Mouse (Mus musculus) heart, embryonic 12.5 days (tissue): Measurements from ENCODE around the gene Angel2. TPM values are rescaled to one million over a fixed set of nuclear protein-coding genes. Genes with fewer than 3 reads are reported as not detected.

Experiments
- ATAC-seq: fragments of 200-750 bp; cut with Nextera tagmentation; 2 replicates; pipeline ENCODE4 v1.8.0; 2017; ENCODE audit warnings: moderate TSS enrichment, moderate library complexity; ENCODE audit not compliant: insufficient number of reproducible peaks, low FRiP score
- H3K27ac ChIP-seq: fragments of 300-500 bp; sonication (generic); 2 replicates; pipeline ENCODE4 v1.5.1; 2016; ENCODE audit warnings: mild to moderate bottlenecking, moderate library complexity; ENCODE audit not compliant: poor library complexity, severe bottlenecking
- H3K27me3 ChIP-seq: fragments of 300-500 bp; sonication (generic); replicated peaks from 2 replicates; pipeline ENCODE4 v1.6.1; 2016; ENCODE audit warnings: mild to moderate bottlenecking, moderate library complexity
- H3K36me3 ChIP-seq: fragments of 300-500 bp; sonication (generic); 2 replicates; pipeline ENCODE4 v1.6.1; 2016; ENCODE audit warnings: mild to moderate bottlenecking, moderate library complexity
- H3K4me1 ChIP-seq: fragments of 300-500 bp; sonication (generic); replicated peaks from 2 replicates; pipeline ENCODE4 v1.6.1; 2016; ENCODE audit warnings: mild to moderate bottlenecking
- H3K4me2 ChIP-seq: fragments of 300-500 bp; sonication (generic); 2 replicates; pipeline ENCODE4 v1.6.1; 2016; ENCODE audit warnings: mild to moderate bottlenecking, moderate library complexity
- H3K4me3 ChIP-seq: fragments of 300-500 bp; sonication (generic); 2 replicates; pipeline ENCODE4 v1.5.1; 2016; ENCODE audit warnings: mild to moderate bottlenecking
- H3K9ac ChIP-seq: fragments of 300-500 bp; sonication (generic); 2 replicates; pipeline ENCODE4 v1.6.1; 2016; ENCODE audit warnings: mild to moderate bottlenecking, moderate library complexity
- H3K9me3 ChIP-seq: fragments of 300-500 bp; sonication (generic); replicated peaks from 2 replicates; pipeline ENCODE4 v1.6.1; 2016; ENCODE audit warnings: mild to moderate bottlenecking, moderate library complexity
- WGBS: fragments of 180-500 bp; shearing (Covaris S2); methylation state at CpG from one replicate; pipeline ENCODE4 v1.1.7; 2016; 5-methylcytosine and 5-hydroxymethylcytosine counted together
- polyA plus RNA-seq: library from polyadenylated mRNA; unstranded; fragments of >200 nt; fragmentation: Nextera tagmentation; extraction: Ambion mirVana; gene quantifications from 2 replicates; pipeline ENCODE4 v1.2.1, GENCODE M21; 2016

Angel2 gene
- polyA plus RNA-seq, 1 experiment from 2014 or later: 38.3 TPM

GRCm38 (mm10) chr1:190929010-190929695 is 4.2 kb downstream of the Angel2 start:
- peak overlapping the region; percentile 88 for H3K4me3 ChIP-seq
- ATAC-seq: peak; percentile 18; the same call in 1 of the 2 replicates
- H3K4me1 ChIP-seq: peaks cover 14% of the 10 kb centered on the region
- H3K9ac ChIP-seq: peak overlapping the region; percentile 97
- no peaks in the 10 kb centered on the region for H3K27me3 ChIP-seq
- peak overlapping the region; percentile 99 for H3K27ac ChIP-seq
- H3K4me2 ChIP-seq: peak overlapping the region; percentile 84
- H3K36me3 ChIP-seq: peaks cover 11% of the 10 kb centered on the region
- H3K9me3 ChIP-seq: no peaks in the 10 kb centered on the region
- 5% methylated on average over 26 of the region's 27 CpGs for WGBS

DNA sequence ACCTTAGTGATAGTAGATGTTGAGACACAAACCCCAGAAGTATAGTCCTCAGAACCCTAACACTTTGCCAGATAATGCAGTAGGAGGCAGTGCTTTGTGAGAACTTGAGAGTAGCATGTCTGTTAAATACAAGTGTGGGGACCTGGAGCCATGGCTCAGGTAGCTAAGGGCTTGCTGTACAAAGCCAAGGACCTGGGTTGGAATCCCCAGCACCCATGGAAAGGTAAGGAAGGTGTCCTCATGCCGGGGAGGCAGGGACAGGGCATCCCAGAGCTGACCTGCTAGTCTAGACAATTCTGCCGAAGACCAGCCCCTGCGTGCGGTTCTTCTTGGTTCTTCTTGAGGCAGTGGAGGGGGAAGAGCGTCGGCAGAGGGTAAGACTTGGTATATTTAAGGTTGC is 5.3 kb downstream of the Angel2 start:
- ATAC-seq: no peak
- H3K9me3 ChIP-seq: no peaks in the 10 kb centered on the region
- peaks cover 14% of the 10 kb centered on the region for H3K4me1 ChIP-seq
- 85% methylated on average over 6 of the region's 6 CpGs for WGBS
- H3K4me2 ChIP-seq: 0 out of 2 replicates have a peak overlapping the region, but pooled peaks have one; percentile 16
- H3K27me3 ChIP-seq: no peaks in the 10 kb centered on the region
- H3K36me3 ChIP-seq: peaks cover 21% of the 10 kb centered on the region
- H3K9ac ChIP-seq: no peak overlapping the region
- no peak overlapping the region for H3K27ac ChIP-seq
- H3K4me3 ChIP-seq: no peak overlapping the region

- Histone ChIP-seq H3K9ac (no peak overlapping the region), H3K27me3 (no peaks in the 10 kb centered on the region), H3K4me3 (no peak overlapping the region), H3K4me2 (no peak overlapping the region), H3K4me1 (no peaks in the 10 kb centered on the region; the same call in 1 of the 2 replicates), H3K9me3 (no peaks in the 10 kb centered on the region), H3K36me3 (peaks cover 72% of the 10 kb centered on the region), H3K27ac (no peak overlapping the region)
- WGBS: 92% methylated on average over 7 of the region's 7 CpGs
- no peak for ATAC-seq
These were observed 14.9 kb downstream of the Angel2 start for GRCm38 (mm10) chr1:190939803-190940202.

DNA sequence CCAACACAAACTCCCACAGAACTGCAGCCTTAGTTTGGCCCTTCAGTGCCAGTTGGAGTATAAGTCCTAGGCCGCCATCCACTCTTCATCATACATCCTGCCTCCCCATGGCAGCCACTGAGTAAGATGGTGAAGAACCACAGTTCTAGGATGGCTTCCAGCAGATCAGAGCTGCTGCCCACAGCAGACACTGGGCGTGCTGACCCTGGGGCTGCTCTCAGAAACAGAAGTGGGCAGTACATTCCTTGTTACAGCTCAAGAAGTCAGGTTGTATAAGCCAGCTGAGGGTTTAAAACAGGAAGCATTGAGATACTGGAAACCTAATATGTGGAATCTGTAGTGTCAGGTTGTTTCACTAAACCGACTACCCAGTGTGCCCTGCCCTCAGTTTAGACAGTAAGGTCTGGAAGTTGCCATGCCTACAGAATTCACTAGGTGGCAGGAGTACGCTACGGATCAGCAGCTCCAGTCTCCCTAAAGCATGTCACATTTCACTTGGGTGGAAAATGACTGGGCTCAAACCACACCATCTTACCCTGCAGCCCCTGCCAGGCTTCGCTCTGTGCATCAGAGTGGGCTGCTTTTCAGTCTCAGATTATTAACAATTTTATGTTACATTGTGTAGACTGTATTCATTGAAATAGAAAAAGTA is 19.3 kb downstream of the Angel2 start:
- Histone ChIP-seq H3K27me3 (no peaks in the 10 kb centered on the region), H3K4me1 (no peaks in the 10 kb centered on the region; the same call in 1 of the 2 replicates), H3K9ac (no peak overlapping the region), H3K36me3 (peaks cover 84% of the 10 kb centered on the region), H3K4me2 (no peak overlapping the region), H3K27ac (no peak overlapping the region), H3K4me3 (no peak overlapping the region), H3K9me3 (no peaks in the 10 kb centered on the region)
- peak; percentile 77 for ATAC-seq
- WGBS: 44% methylated on average over 6 of the region's 6 CpGs

GRCm38 (mm10) chr1:190947986-190948385 is 23.1 kb downstream of the Angel2 start:
- Histone ChIP-seq H3K27me3 (no peaks in the 10 kb centered on the region), H3K27ac (no peak overlapping the region), H3K9ac (no peak overlapping the region), H3K4me3 (no peak overlapping the region), H3K4me2 (no peak overlapping the region), H3K36me3 (peaks cover 81% of the 10 kb centered on the region), H3K4me1 (peaks cover 19% of the 10 kb centered on the region), H3K9me3 (no peaks in the 10 kb centered on the region)
- 83% methylated on average over 5 of the region's 5 CpGs for WGBS
- no peak for ATAC-seq

DNA sequence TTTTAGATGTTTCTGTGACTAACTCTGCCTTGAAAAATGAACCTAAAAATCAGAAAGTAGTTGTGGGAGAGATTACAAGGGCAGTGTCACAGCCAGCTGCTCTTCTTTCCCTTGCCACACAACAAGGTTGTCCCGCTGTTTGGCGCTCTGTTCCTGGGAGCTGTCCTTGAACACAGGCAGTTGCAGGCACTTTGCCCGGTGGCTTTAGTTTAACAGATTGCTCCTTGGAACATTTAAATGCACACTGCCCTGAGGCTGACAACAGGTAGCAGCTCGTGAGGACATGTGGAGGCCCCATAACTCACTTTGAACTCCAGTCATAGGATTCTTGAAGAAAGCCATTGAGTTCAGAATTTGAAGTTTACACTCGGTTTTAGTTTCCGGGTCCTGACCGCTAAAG is 23.5 kb downstream of the Angel2 start:
- no peak for ATAC-seq
- no peak overlapping the region for H3K4me2 ChIP-seq
- no peak overlapping the region for H3K4me3 ChIP-seq
- H3K36me3 ChIP-seq: peaks cover 78% of the 10 kb centered on the region
- H3K9ac ChIP-seq: no peak overlapping the region
- 86% methylated on average over 7 of the region's 7 CpGs for WGBS
- no peaks in the 10 kb centered on the region for H3K9me3 ChIP-seq
- H3K27me3 ChIP-seq: no peaks in the 10 kb centered on the region
- peaks cover 23% of the 10 kb centered on the region for H3K4me1 ChIP-seq
- 0 out of 2 replicates have a peak overlapping the region, but pooled peaks have one; percentile 28 for H3K27ac ChIP-seq

DNA sequence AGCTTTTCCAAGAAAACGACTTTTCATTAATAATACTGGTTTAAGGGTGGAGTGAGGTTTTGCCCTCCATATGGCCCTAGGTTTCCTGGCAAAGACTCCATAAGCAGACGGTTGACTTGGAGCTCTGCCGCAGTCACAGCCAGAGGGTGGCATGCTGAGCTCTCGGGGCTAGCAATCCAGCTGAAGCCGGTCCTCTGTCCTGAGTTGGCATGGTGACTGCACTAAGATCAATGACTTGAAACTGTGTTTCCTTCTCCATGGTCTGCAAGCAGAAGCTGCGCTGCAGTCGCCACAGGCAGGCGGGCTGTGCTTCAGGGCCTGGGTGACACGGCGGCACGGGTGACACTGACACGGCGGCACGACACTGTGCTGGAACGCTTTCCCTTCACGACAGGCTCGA is 23.9 kb downstream of the Angel2 start:
- peak overlapping the region; percentile 28; the same call in 1 of the 2 replicates for H3K27ac ChIP-seq
- no peak overlapping the region for H3K9ac ChIP-seq
- peaks cover 77% of the 10 kb centered on the region for H3K36me3 ChIP-seq
- H3K27me3 ChIP-seq: no peaks in the 10 kb centered on the region
- no peak for ATAC-seq
- no peak overlapping the region for H3K4me3 ChIP-seq
- peaks cover 27% of the 10 kb centered on the region for H3K4me1 ChIP-seq
- H3K4me2 ChIP-seq: no peak overlapping the region
- WGBS: 88% methylated on average over 17 of the region's 17 CpGs
- H3K9me3 ChIP-seq: no peaks in the 10 kb centered on the region

- no peaks in the 10 kb centered on the region for H3K9me3 ChIP-seq
- no peak overlapping the region for H3K9ac ChIP-seq
- peaks cover 85% of the 10 kb centered on the region for H3K36me3 ChIP-seq
- peaks cover 46% of the 10 kb centered on the region for H3K4me1 ChIP-seq
- no peak for ATAC-seq
- no peak overlapping the region for H3K27ac ChIP-seq
- no peaks in the 10 kb centered on the region for H3K27me3 ChIP-seq
- H3K4me2 ChIP-seq: no peak overlapping the region
- H3K4me3 ChIP-seq: no peak overlapping the region
- WGBS: 61% methylated on average over 5 of the region's 5 CpGs
These were observed 26.1 kb downstream of the Angel2 start for GRCm38 (mm10) chr1:190951014-190951413.

- Histone ChIP-seq H3K27me3 (no peaks in the 10 kb centered on the region), H3K9me3 (no peaks in the 10 kb centered on the region)
These were observed 28.1 kb downstream of the Angel2 start for GRCm38 (mm10) chr1:190953009-190953408.

GRCm38 (mm10) chr1:190958821-190959220 is 33.9 kb downstream of the Angel2 start:
- ATAC-seq: no peak
- H3K9ac ChIP-seq: peak overlapping the region; percentile 27; the same call in 1 of the 2 replicates
- H3K36me3 ChIP-seq: peaks cover 95% of the 10 kb centered on the region
- no peak overlapping the region for H3K4me3 ChIP-seq
- whole genome bisulfite sequencing: 37% methylated on average over 5 of the region's 5 CpGs
- H3K27ac ChIP-seq: peak overlapping the region; percentile 43
- H3K4me1 ChIP-seq: peaks cover 32% of the 10 kb centered on the region
- no peaks in the 10 kb centered on the region for H3K9me3 ChIP-seq
- H3K27me3 ChIP-seq: no peaks in the 10 kb centered on the region
- H3K4me2 ChIP-seq: no peak overlapping the region

More at GRCm38 (mm10) chr1:190953009-190953408, 28.1 kb downstream of the Angel2 start:
- 39% methylated on average over 3 of the region's 3 CpGs for WGBS
- peak; percentile 74 for ATAC-seq
- H3K27ac ChIP-seq: peak overlapping the region; percentile 92
- no peak overlapping the region for H3K4me3 ChIP-seq
- H3K9ac ChIP-seq: no peak overlapping the region
- peaks cover 90% of the 10 kb centered on the region for H3K36me3 ChIP-seq
- peaks cover 46% of the 10 kb centered on the region for H3K4me1 ChIP-seq
- no peak overlapping the region for H3K4me2 ChIP-seq

DNA sequence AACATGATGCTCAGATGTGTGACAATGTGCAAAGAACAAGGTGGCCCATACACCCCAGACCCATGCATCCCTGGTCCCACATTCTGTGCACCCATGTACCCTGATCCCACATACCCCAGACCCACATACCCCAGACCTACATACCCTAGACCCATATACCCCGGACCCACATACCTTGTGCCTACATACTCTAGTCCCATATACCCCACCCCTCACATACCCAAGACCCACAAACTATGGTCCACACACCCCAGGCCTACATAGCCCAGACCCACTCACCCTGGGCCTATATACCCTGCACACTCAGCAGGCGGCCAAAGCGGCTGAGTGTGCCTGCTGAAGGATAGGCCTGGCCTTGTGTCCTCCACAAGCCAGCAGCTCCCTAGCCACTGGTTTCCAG is 37.8 kb downstream of the Angel2 start:
- Histone ChIP-seq H3K36me3 (peaks cover 87% of the 10 kb centered on the region), H3K9ac (no peak overlapping the region), H3K9me3 (no peaks in the 10 kb centered on the region), H3K27me3 (no peaks in the 10 kb centered on the region), H3K27ac (no peak overlapping the region), H3K4me1 (peaks cover 36% of the 10 kb centered on the region), H3K4me3 (no peak overlapping the region), H3K4me2 (no peak overlapping the region)
- ATAC-seq: no peak
- 82% methylated on average over 3 of the region's 3 CpGs for WGBS
